Mouse (Mus musculus) G1E (cell line): Measurements from ENCODE around the gene Rapgef2. TPM values are rescaled to one million over a fixed set of nuclear protein-coding genes. Genes with fewer than 3 reads are reported as not detected.

Experiments
- ATAC-seq: 2 replicates; pipeline ENCODE4 v1.8.0; 2016; ENCODE audit warnings: mild to moderate bottlenecking; ENCODE audit not compliant: insufficient number of reproducible peaks, poor library complexity, low FRiP score, severe bottlenecking; ENCODE audit errors: extremely low read depth
- DNase-seq: peaks from one replicate; pipeline ENCODE4 v3.0.0; 2012; ENCODE audit warnings: low spot score
- H3K27me3 ChIP-seq: 2 replicates; pipeline ENCODE4 v1.6.1; 2012; ENCODE audit warnings: mild to moderate bottlenecking, low read length, inconsistent platforms; ENCODE audit not compliant: insufficient read depth
- H3K36me3 ChIP-seq: replicated peaks from 2 replicates; pipeline ENCODE3; 2012; ENCODE audit warnings: mild to moderate bottlenecking, inconsistent platforms
- H3K4me1 ChIP-seq: 2 replicates; pipeline ENCODE4 v1.6.1; 2012; ENCODE audit warnings: low read depth, low read length, inconsistent platforms, mixed read lengths; ENCODE audit not compliant: insufficient read depth
- H3K4me3 ChIP-seq: 2 replicates; pipeline ENCODE4 v1.5.1; 2012; ENCODE audit warnings: low read depth, mild to moderate bottlenecking, inconsistent platforms, low read length, moderate library complexity, mixed read lengths
- H3K9me3 ChIP-seq: replicated peaks from 2 replicates; pipeline ENCODE4 v1.6.1; 2012; ENCODE audit warnings: inconsistent platforms
- CTCF ChIP-seq: IDR thresholded peaks from 2 replicates; pipeline ENCODE4 v1.5.1; 2012; ENCODE audit warnings: low read depth, low read length, inconsistent platforms, mixed read lengths
- GATA1 ChIP-seq: IDR thresholded peaks from 2 replicates; pipeline ENCODE4 v1.6.1; 2012; ENCODE audit warnings: borderline replicate concordance, low read length, inconsistent platforms, mixed read lengths
- GATA2 ChIP-seq: IDR thresholded peaks from 2 replicates; pipeline ENCODE4 v1.6.1; 2012; ENCODE audit warnings: low read depth, low read length, inconsistent platforms, borderline replicate concordance
- POLR2AphosphoS5 ChIP-seq: IDR thresholded peaks from 2 replicates; pipeline ENCODE4 v1.6.1; 2012; ENCODE audit warnings: low read depth, low read length, inconsistent platforms; ENCODE audit not compliant: insufficient replicate concordance
- TAL1 ChIP-seq: conservative IDR thresholded peaks from 2 replicates; pipeline ENCODE4 v1.6.1; 2012; ENCODE audit warnings: low read depth, low read length, inconsistent platforms, mixed read lengths
- polyA plus RNA-seq: library from polyadenylated mRNA; stranded (reverse); fragments of >175 nt; gene quantifications from 2 replicates; pipeline ENCODE4 v1.2.3, GENCODE M21; 2012
- total RNA-seq, 2 experiments: library from RNA; stranded (forward) in 1 of 2; stranded (reverse) in 1 of 2; fragments of 200-1000 nt in 1 of 2; fragments of >200 nt in 1 of 2; fragmentation: Nextera tagmentation in 1 of 2; gene quantifications; 2 replicates each; pipeline ENCODE4 v1.2.3; 2014 to 2017

Gene Rapgef2
- total and polyA plus RNA-seq, 3 experiments = 2.9 to 22.1 (median 18.7) TPM

DNA sequence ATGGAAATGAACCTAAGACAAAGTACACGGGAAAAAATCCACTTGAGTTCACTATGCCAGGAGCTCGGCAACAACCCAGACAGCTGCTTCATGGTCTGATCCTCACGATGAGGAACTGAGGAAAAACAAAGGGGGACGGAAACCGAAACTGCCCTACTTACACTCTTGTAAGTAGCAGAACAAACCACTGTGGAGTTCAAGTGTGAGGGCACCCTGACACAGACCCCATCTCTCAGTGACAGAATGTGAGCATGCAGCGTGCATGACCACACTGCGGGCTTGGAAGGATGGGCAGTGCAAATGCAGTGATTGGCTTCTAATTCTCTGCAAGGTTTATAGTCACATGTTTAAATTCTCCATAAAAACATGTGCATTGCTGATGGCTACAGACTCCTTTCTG, 197.2 kb downstream of the Rapgef2 start:
- TF ChIP-seq POLR2AphosphoS5 (no peak), GATA1 (no peak), CTCF (no peak), GATA2 (no peak), TAL1 (no peak)
- ATAC-seq (no peak), DNase-seq (no peak)
- Histone ChIP-seq H3K9me3 (no peaks in the 10 kb centered on the region), H3K4me1 (no peaks in the 10 kb centered on the region), H3K36me3 (peaks cover 66% of the 10 kb centered on the region), H3K4me3 (no peak overlapping the region), H3K27me3 (no peaks in the 10 kb centered on the region)

DNA sequence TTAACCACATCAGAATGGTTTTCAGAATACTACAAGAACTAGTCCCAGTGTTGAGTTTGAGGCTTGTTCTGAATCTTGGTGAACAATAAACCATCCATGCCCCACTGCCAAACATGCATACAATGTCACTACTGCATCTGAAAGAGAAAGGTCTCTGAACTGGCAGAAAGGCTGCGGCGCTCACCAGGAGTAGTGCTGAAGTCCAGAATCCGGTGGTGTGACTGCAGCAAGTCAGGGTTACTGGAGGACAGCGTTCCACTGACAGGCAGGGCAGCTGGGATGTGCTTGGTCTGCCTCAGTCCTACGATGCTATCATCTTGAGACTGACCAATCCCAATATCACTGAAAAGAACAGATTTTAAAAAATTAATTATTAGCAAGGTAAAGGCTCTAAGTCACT, 197.9 kb downstream of the Rapgef2 start:
- H3K4me3 ChIP-seq = no peak overlapping the region
- H3K9me3 ChIP-seq = no peaks in the 10 kb centered on the region
- TF ChIP-seq CTCF (no peak), GATA1 (no peak), GATA2 (no peak), POLR2AphosphoS5 (no peak), TAL1 (no peak)
- peaks cover 67% of the 10 kb centered on the region for H3K36me3 ChIP-seq
- no peaks in the 10 kb centered on the region for H3K4me1 ChIP-seq
- ATAC-seq (no peak), DNase-seq (no peak)
- no peaks in the 10 kb centered on the region for H3K27me3 ChIP-seq

DNA sequence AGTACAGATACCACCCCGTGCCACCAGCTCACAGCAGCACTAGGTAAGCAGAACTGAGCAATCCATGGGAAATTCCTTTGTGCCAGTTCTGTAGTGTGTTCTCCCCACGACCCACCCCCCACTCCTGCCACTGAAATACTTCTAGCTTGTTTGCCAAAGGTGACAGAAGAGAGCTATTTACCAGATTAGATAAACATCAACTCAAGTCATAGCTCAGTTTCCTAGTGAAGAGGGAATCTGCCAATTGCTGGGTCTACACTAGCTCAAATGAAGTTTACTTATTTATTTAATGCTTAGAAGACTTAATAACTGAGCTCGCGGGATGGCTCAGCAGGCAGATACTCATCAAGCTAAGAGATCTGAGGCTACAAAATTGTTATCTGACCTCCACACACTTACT, 200.0 kb downstream of the Rapgef2 start:
- ATAC-seq = no peak
- no peaks in the 10 kb centered on the region for H3K27me3 ChIP-seq
- no peak overlapping the region for H3K4me3 ChIP-seq
- TF ChIP-seq GATA2 (no peak), TAL1 (no peak), CTCF (no peak), POLR2AphosphoS5 (no peak), GATA1 (no peak)
- H3K4me1 ChIP-seq = no peaks in the 10 kb centered on the region
- no peaks in the 10 kb centered on the region for H3K9me3 ChIP-seq
- H3K36me3 ChIP-seq = peaks cover 63% of the 10 kb centered on the region
- no peak for DNase-seq

DNA sequence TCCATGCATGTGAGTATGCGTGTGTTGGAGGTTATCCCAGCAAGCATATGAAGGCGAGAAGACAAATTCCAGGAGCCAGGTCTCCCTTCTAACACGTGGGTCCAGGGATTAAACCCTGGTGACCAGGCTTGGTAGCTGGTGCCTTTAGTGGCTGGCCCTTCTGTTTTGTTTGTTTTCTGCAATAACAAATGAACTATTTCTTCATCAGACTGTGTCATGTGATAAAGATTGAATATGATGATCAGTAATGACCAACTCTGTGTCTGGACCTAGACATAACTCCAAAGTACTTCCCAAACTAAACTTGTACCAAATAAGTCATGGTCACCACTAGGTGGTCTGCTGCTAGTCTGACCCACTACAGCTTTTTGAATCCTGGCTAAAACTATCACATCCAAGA, 202.4 kb downstream of the Rapgef2 start:
- TF ChIP-seq CTCF = no peak
- no peak for TF ChIP-seq GATA2
- no peak for TF ChIP-seq POLR2AphosphoS5
- no peak for TF ChIP-seq GATA1
- TF ChIP-seq TAL1 = no peak
- no peak overlapping the region for H3K4me3 ChIP-seq

DNA sequence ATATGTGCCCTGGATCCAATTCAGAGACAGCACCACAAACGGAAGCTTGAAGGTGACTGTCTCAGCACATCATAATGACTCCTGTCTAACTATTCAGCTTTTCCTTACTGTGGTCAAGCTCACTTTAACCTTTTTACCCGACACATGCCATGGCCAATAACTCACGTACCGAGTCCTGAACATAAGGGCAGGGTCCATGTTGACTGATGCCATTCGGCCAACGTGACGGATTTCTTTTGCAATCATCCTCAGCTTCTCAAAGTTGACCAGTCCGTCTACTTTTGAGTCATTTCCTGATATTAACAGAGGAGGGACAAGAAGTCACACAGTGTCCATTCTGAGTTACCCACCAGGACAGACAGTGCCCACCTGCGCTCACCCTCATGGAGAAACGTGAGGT, 203.3 kb downstream of the Rapgef2 start:
- no peak for ATAC-seq
- Histone ChIP-seq H3K27me3 (no peaks in the 10 kb centered on the region), H3K4me1 (no peaks in the 10 kb centered on the region; the same call in 1 of the 2 replicates), H3K36me3 (peaks cover 70% of the 10 kb centered on the region), H3K9me3 (no peaks in the 10 kb centered on the region), H3K4me3 (no peak overlapping the region)
- TF ChIP-seq GATA2 (no peak), POLR2AphosphoS5 (no peak), TAL1 (no peak), CTCF (no peak), GATA1 (no peak)
- no peak for DNase-seq

More for the DNA sequence above, 202.4 kb downstream of the Rapgef2 start:
- Histone ChIP-seq H3K4me1 (no peaks in the 10 kb centered on the region; the same call in 1 of the 2 replicates), H3K9me3 (no peaks in the 10 kb centered on the region), H3K36me3 (peaks cover 66% of the 10 kb centered on the region), H3K27me3 (no peaks in the 10 kb centered on the region)
- no peak for ATAC-seq
- no peak for DNase-seq

DNA sequence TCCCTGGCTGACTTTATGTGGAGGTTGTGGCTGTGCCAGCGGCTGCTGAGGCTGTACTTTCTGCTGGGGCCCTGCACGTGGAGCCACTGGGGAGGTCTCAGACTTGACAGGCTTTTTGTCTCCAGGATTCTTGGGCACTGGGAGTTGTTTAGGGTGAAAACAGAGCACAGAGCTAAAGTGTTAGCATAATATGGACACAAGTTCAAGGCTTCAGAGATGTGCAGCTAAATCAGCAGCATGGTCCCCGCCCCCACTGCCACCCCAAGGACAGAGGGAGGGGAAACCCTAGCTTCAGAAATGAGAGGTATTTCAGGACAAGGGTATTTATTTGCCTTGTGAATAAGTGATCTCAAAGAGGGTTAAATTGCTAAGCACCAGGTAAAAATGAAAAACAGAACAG, 207.2 kb downstream of the Rapgef2 start:
- Histone ChIP-seq H3K27me3 (no peaks in the 10 kb centered on the region), H3K4me1 (no peaks in the 10 kb centered on the region; the same call in 1 of the 2 replicates), H3K36me3 (peaks cover 54% of the 10 kb centered on the region), H3K4me3 (no peak overlapping the region), H3K9me3 (no peaks in the 10 kb centered on the region)
- ATAC-seq (no peak), DNase-seq (no peak)
- TF ChIP-seq POLR2AphosphoS5 (no peak), GATA1 (no peak), GATA2 (no peak), CTCF (no peak), TAL1 (no peak)

DNA sequence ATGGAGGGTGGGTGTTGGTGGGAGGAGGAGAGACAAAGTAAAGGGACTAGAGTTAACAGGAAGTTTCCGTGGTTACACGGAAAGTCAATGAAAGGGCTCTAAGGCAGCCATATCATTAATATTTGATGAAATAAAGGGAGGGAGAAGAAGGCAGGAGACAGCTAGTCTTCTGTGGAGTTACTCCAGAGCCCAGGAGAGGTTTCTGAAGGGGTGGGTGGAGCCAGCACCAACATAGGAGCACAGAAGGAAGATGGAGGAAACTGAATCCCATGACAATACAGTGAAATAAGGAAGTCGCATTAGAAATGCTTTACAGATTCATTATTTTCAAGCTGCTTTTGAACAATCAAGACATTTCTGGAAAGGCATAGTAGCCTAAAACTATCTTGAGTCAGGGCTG, 211.3 kb downstream of the Rapgef2 start:
- no peaks in the 10 kb centered on the region for H3K9me3 ChIP-seq
- H3K36me3 ChIP-seq = peaks cover 42% of the 10 kb centered on the region
- no peaks in the 10 kb centered on the region for H3K27me3 ChIP-seq
- TF ChIP-seq CTCF (no peak), GATA1 (no peak), POLR2AphosphoS5 (no peak), TAL1 (no peak), GATA2 (no peak)
- DNase-seq = no peak
- peaks cover 2% of the 10 kb centered on the region; the same call in 1 of the 2 replicates for H3K4me1 ChIP-seq
- no peak for ATAC-seq
- H3K4me3 ChIP-seq = no peak overlapping the region
